Mouse (Mus musculus): ENCODE data around the gene Gm609. TPM values are rescaled to one million over a fixed set of nuclear protein-coding genes. Genes with fewer than 3 reads are reported as not detected.
"Not testable (repeated sequence)": the region's sequence is repeated elsewhere in the genome, so short reads cannot be mapped to it uniquely, and the experiment has no call there.

Gm609 gene
- polyA plus RNA-seq (2012; rRNA removed): 0.33 and 0.43 TPM in 2 replicates

DNA sequence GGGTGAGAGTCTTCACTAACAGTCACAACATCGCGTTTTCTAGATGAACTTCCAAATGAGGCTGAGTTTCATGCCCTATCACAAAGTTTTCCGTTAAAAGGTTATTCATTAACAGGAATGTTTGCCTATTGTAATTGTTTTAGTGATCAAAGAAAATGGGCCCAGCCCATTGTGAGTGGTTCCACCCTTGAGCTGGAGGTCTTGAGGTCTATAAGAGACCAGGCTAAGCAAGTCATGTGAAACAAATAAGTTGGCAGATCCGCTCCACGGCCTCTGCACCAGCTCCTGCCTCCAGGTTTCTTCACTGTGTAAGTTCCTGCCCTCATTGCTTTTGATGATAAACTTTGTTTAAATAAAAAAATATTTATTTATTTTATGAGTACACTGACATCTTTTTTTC lies at the start of gene Gm609:
Gene Gm609 (minus strand): TSS at position 43 of the 400 bp plus-strand sequence.
- Histone ChIP-seq H3K4me3 (replicated peaks; ENCODE audit: insufficient read depth, low read depth, low read length) (no peak within 1 kb of the TSS), H3K27me3 (ENCODE audit: control insufficient read depth, insufficient read depth, low read length) (no peaks in the 10 kb centered on the region), H3K4me1 (ENCODE audit: control insufficient read depth, insufficient read depth, low read length) (no peaks in the 10 kb centered on the region), H3K27ac (ENCODE audit: insufficient read depth, low read length) (no peak within 1 kb of the TSS)
- TF ChIP-seq CTCF (IDR thresholded peaks at IDR 0.05; ENCODE audit: borderline replicate concordance, insufficient read depth, low read depth, low read length) (no peak), POLR2A (IDR thresholded peaks at IDR 0.05; ENCODE audit: borderline replicate concordance, insufficient read depth, low read length) (no peak)
- DNase-seq: no peak
- 82% methylated on average over 5 of the region's 5 CpGs for WGBS

DNA sequence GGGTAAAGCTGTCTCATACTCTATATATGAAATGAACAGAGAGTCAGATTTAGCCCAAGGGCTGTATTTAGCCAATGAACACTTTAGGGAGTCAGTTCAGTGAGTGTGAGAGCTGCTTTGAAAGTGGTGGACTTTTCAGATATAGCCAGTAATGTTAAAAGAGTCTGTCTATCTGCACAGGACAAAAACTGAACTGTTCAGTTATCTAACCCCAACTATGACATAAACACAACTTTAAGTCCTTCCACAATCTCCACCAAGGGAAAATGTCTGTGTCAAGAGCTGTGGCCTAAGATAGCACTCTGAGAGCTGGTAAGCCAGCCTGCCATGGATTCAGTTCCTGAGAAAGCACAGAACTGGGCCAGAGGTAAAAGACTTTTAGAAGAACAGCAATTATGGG lies 49.3 kb upstream of the Gm609 start:
- no peak for DNase-seq
- TF ChIP-seq CTCF (IDR thresholded peaks at IDR 0.05; ENCODE audit: borderline replicate concordance, insufficient read depth, low read depth, low read length) (no peak), POLR2A (IDR thresholded peaks at IDR 0.05; ENCODE audit: borderline replicate concordance, insufficient read depth, low read length) (no peak)
- Histone ChIP-seq H3K27ac (ENCODE audit: insufficient read depth, low read length) (no peak overlapping the region), H3K4me3 (replicated peaks; ENCODE audit: insufficient read depth, low read depth, low read length) (no peak overlapping the region), H3K27me3 (ENCODE audit: control insufficient read depth, insufficient read depth, low read length) (no peaks in the 10 kb centered on the region), H3K4me1 (ENCODE audit: control insufficient read depth, insufficient read depth, low read length) (no peaks in the 10 kb centered on the region)

- H3K4me1 ChIP-seq (ENCODE audit: control insufficient read depth, insufficient read depth, low read length); H3K4me3 ChIP-seq (replicated peaks; ENCODE audit: insufficient read depth, low read depth, low read length); DNase-seq; H3K27me3 ChIP-seq (ENCODE audit: control insufficient read depth, insufficient read depth, low read length); H3K27ac ChIP-seq (ENCODE audit: insufficient read depth, low read length): not testable (repeated sequence)
- WGBS: 76% methylated on average over 1 of the region's 1 CpGs
Observed at GRCm38 (mm10) chr16:45538342-45538741, 45.6 kb upstream of the Gm609 start.

DNA sequence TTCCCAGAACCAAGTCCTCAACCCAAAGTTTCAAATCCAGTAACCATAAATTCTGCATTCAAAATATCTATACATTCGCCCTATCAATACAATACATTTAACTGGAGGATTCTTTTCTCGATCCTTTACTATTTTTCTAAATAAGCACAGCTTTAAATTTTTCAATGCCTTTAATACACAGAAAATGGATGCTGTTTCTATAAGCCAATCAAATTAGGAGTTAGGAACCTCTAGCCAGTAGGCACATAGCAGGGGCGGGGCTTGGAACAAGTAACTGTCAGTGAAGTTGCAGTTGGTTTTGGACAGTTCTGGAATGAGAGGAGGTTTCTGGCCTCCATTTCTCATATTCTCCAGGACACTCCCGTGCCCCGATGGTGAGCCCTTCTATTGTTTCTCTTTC lies 42.2 kb upstream of the Gm609 start, which contains the start of gene Slc9c1:
Gene Slc9c1 (plus strand): TSS at position 301 of the 400 bp plus-strand sequence.
- 93% methylated on average over 5 of the region's 5 CpGs for whole genome bisulfite sequencing
- Histone ChIP-seq H3K4me3 (replicated peaks; ENCODE audit: insufficient read depth, low read depth, low read length) (no peak within 1 kb of the TSS), H3K4me1 (ENCODE audit: control insufficient read depth, insufficient read depth, low read length) (no peaks in the 10 kb centered on the region), H3K27ac (ENCODE audit: insufficient read depth, low read length) (no peak within 1 kb of the TSS), H3K27me3 (ENCODE audit: control insufficient read depth, insufficient read depth, low read length) (no peaks in the 10 kb centered on the region)
- TF ChIP-seq POLR2A (IDR thresholded peaks at IDR 0.05; ENCODE audit: borderline replicate concordance, insufficient read depth, low read length): no peak
- no peak for DNase-seq

DNA sequence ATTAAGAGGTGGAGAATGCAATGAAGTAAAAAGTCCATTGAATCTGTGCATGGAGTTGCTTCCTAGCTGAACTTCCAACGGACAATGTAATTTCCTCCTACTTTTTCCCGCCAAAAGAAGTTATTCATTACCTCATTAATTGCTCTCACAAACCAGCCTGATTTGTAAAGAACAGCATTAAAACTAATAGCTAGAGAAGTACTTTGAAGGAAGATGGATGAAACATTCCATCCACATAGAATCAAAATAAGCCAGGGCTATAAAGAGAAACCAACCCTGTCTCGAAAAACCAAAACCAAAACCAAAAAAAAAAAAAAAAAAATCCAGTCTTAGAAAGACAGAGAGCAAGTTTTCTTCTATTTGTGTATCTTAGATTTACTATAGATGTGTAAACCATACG lies 39.2 kb upstream of the Gm609 start, which contains the start of gene Gm17783:
Gene Gm17783 (minus strand): TSS at position 101 of the 400 bp plus-strand sequence.
- Histone ChIP-seq H3K4me3 (replicated peaks; ENCODE audit: insufficient read depth, low read depth, low read length) (no peak within 1 kb of the TSS), H3K4me1 (ENCODE audit: control insufficient read depth, insufficient read depth, low read length) (no peaks in the 10 kb centered on the region), H3K27me3 (ENCODE audit: control insufficient read depth, insufficient read depth, low read length) (no peaks in the 10 kb centered on the region), H3K27ac (ENCODE audit: insufficient read depth, low read length) (no peak within 1 kb of the TSS)
- DNase-seq: no peak
- TF ChIP-seq POLR2A (IDR thresholded peaks at IDR 0.05; ENCODE audit: borderline replicate concordance, insufficient read depth, low read length) (no peak), CTCF (IDR thresholded peaks at IDR 0.05; ENCODE audit: borderline replicate concordance, insufficient read depth, low read depth, low read length) (no peak)
- 85% methylated on average over 4 of the region's 4 CpGs for WGBS

DNA sequence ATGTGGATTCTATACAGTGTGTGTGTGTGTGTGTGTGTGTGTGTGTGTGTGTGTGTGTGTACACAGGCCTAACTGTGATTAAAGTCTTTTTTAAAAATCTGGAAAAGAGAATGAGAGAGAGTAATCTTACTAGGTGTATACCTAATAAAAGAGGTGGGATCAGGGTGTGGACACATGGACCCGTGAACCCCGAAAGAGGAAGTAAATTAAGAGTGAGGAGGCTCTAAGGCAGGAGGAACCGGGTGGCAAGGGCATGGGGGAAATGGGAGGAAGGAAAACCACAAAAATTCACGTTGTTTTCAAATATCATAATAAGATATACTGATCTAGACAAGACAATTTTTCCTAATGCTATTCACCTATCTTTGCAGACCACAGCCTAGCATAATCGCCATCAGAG lies 32.8 kb upstream of the Gm609 start:
- DNase-seq: no peak
- TF ChIP-seq POLR2A (IDR thresholded peaks at IDR 0.05; ENCODE audit: borderline replicate concordance, insufficient read depth, low read length): no peak
- TF ChIP-seq CTCF (IDR thresholded peaks at IDR 0.05; ENCODE audit: borderline replicate concordance, insufficient read depth, low read depth, low read length): no peak
- H3K4me1 ChIP-seq (ENCODE audit: control insufficient read depth, insufficient read depth, low read length): no peaks in the 10 kb centered on the region
- H3K27me3 ChIP-seq (ENCODE audit: control insufficient read depth, insufficient read depth, low read length): no peaks in the 10 kb centered on the region
- WGBS: 82% methylated on average over 5 of the region's 5 CpGs
- H3K27ac ChIP-seq (ENCODE audit: insufficient read depth, low read length): no peak overlapping the region
- no peak overlapping the region for H3K4me3 ChIP-seq (replicated peaks; ENCODE audit: insufficient read depth, low read depth, low read length)

DNA sequence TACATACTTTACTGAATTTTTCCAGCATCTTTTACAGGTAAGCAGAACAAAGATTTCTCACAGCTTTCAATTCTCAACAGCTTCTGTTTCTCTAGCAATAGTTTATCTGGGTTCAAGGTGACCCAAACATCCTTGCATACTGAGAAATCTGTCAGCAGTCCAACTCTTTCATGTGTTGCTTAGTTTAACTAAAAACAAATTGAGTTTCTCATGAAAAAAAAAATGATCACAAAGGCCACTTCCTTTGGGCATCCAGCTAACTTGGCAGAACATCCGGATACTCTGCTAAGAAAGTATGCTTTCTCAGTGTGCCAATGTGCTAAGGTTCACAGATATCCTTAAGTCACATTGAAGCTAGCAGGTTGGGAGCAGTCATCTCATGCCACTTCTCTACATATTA lies 2.6 kb upstream of the Gm609 start:
- H3K4me3 ChIP-seq (replicated peaks; ENCODE audit: insufficient read depth, low read depth, low read length): no peak overlapping the region
- TF ChIP-seq POLR2A (IDR thresholded peaks at IDR 0.05; ENCODE audit: borderline replicate concordance, insufficient read depth, low read length) (no peak), CTCF (IDR thresholded peaks at IDR 0.05; ENCODE audit: borderline replicate concordance, insufficient read depth, low read depth, low read length) (no peak)
- H3K4me1 ChIP-seq (ENCODE audit: control insufficient read depth, insufficient read depth, low read length): no peaks in the 10 kb centered on the region
- no peak for DNase-seq
- WGBS: 74% methylated on average over 1 of the region's 1 CpGs
- no peak overlapping the region for H3K27ac ChIP-seq (ENCODE audit: insufficient read depth, low read length)
- no peaks in the 10 kb centered on the region for H3K27me3 ChIP-seq (ENCODE audit: control insufficient read depth, insufficient read depth, low read length)

DNA sequence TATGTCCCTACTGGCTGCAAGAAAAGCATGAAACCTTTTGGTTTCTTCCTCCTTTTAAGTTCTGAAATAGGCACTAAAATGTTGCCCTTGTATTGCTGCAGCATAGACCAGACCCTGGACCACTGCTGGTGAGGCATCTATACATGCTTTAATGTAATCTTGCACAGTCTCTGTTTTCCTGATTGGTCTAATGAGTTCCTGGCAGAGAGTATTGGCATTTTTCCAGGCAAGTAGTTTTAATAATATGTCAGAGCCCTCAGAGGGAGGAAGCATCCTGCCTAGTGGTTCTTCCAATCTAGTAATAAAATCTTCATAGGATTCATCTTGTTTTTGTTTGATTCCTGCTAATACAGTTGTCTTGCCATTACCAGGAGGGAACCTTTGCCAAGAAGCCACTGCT lies 15.8 kb downstream of the Gm609 start:
- Histone ChIP-seq H3K4me1 (ENCODE audit: control insufficient read depth, insufficient read depth, low read length) (no peaks in the 10 kb centered on the region), H3K27ac (ENCODE audit: insufficient read depth, low read length) (no peak overlapping the region), H3K4me3 (replicated peaks; ENCODE audit: insufficient read depth, low read depth, low read length) (no peak overlapping the region), H3K27me3 (ENCODE audit: control insufficient read depth, insufficient read depth, low read length) (no peaks in the 10 kb centered on the region)
- DNase-seq: no peak
- TF ChIP-seq CTCF (IDR thresholded peaks at IDR 0.05; ENCODE audit: borderline replicate concordance, insufficient read depth, low read depth, low read length): no peak
- no peak for TF ChIP-seq POLR2A (IDR thresholded peaks at IDR 0.05; ENCODE audit: borderline replicate concordance, insufficient read depth, low read length)

DNA sequence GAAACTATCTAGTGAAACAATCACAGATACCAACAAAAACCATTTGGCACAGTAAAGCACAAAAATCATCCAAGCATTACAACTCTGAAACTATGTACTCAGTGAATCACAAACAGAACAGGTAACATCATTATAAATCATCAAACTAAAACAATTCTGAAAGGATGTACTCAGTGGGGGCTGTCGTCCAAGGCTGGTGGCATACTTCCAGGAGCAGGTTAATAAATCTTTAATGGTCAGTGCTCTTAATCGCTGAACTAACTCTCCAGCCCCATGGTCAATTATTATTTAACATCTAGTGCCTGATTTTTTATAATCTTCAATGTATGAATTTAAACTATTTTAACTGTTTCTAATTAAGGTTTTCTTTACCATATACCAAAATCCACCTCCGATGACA lies 20.9 kb downstream of the Gm609 start:
- H3K4me1 ChIP-seq (ENCODE audit: control insufficient read depth, insufficient read depth, low read length); H3K27ac ChIP-seq (ENCODE audit: insufficient read depth, low read length); DNase-seq; H3K27me3 ChIP-seq (ENCODE audit: control insufficient read depth, insufficient read depth, low read length); H3K4me3 ChIP-seq (replicated peaks; ENCODE audit: insufficient read depth, low read depth, low read length): not testable (repeated sequence)
- WGBS: 44% methylated on average over 3 of the region's 3 CpGs

Data from cerebellum, adult 2 months (tissue).